Mouse (Mus musculus) heart, embryonic 16.5 days (tissue): ENCODE data around the gene Cfap73. TPM values are rescaled to one million over a fixed set of nuclear protein-coding genes. Genes with fewer than 3 reads are reported as not detected.
A peak's percentile ranks its signal among the peaks of the same experiment; 100 is the strongest.

ENCODE experiments used
- ATAC-seq: fragments of 200-750 bp; cut with Nextera tagmentation; replicated peaks from 2 replicates; pipeline ENCODE4 v1.8.0; 2017; ENCODE audit warnings: moderate number of reproducible peaks; ENCODE audit not compliant: insufficient read depth, low FRiP score; ENCODE audit errors: extremely low read depth
- H3K27ac ChIP-seq: fragments of 300-500 bp; sonication (generic); 2 replicates; pipeline ENCODE4 v1.5.1; 2014; ENCODE audit warnings: mild to moderate bottlenecking, low read length, control low read depth, moderate library complexity
- H3K27me3 ChIP-seq: fragments of 300-500 bp; sonication (generic); 2 replicates; pipeline ENCODE4 v1.6.1; 2014; ENCODE audit warnings: low read length, mixed read lengths; ENCODE audit not compliant: control insufficient read depth, insufficient read depth
- H3K36me3 ChIP-seq: fragments of 300-500 bp; sonication (generic); 2 replicates; pipeline ENCODE4 v1.6.1; 2014; ENCODE audit not compliant: control insufficient read depth, insufficient read depth
- H3K4me1 ChIP-seq: fragments of 300-500 bp; sonication (generic); 2 replicates; pipeline ENCODE4 v1.6.1; 2014; ENCODE audit warnings: low read length, mixed read lengths; ENCODE audit not compliant: control insufficient read depth, insufficient read depth
- H3K4me2 ChIP-seq: fragments of 300-500 bp; sonication (generic); 2 replicates; pipeline ENCODE4 v1.6.1; 2014; ENCODE audit warnings: low read depth, mild to moderate bottlenecking, control low read depth, low read length
- H3K4me3 ChIP-seq: fragments of 300-500 bp; sonication (generic); 2 replicates; pipeline ENCODE4 v1.5.1; 2014; ENCODE audit warnings: mild to moderate bottlenecking, control low read depth, low read length
- H3K9ac ChIP-seq: fragments of 300-500 bp; sonication (generic); 2 replicates; pipeline ENCODE4 v1.6.1; 2014; ENCODE audit warnings: low read length, control low read depth
- H3K9me3 ChIP-seq: fragments of 300-500 bp; sonication (generic); replicated peaks from 2 replicates; pipeline ENCODE4 v1.6.1; 2016; ENCODE audit warnings: low read length; ENCODE audit not compliant: control insufficient read depth
- WGBS: fragments of 180-500 bp; shearing (Covaris S2); extraction: QIAGEN DNeasy Blood & Tissue Kit; methylation state at CpG from one replicate; pipeline ENCODE4 v1.1.7; 2014; 5-methylcytosine and 5-hydroxymethylcytosine counted together
- polyA plus RNA-seq: library from polyadenylated mRNA; unstranded; fragments of >200 nt; fragmentation: Nextera tagmentation; extraction: Ambion mirVana; gene quantifications from 2 replicates; pipeline ENCODE4 v1.2.1, GENCODE M21; 2015

The Cfap73 gene
- polyA plus RNA-seq = 0.49 TPM in 1 of 2 replicates, not detected in the other

DNA sequence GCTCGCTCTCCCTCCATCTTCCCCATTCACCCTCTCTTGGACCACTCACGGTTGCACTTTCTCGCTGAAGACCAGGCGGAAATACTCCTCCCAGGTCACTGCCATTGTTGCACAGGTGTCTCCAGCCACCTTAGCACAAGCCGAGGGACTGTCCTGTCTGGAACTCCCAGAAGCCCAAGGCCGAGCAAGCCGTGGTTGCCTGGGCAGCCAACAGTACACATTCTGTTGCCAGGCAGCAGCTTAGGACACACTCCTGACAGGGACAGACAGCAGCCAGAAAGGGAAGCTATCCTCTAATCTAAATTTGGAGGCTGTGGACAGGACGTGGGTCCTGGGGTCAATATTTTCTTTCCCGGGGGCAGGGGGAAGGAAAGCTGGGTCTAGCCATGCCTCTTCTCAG, at the start of gene Cfap73:
Cfap73 (minus strand) TSS at position 105 of the 400 bp plus-strand sequence.
- Histone ChIP-seq H3K9me3 (peaks cover 8% of the 10 kb centered on the region), H3K9ac (no peak within 1 kb of the TSS), H3K4me1 (peaks cover 2% of the 10 kb centered on the region; the same call in 1 of the 2 replicates), H3K27ac (no peak within 1 kb of the TSS), H3K36me3 (no peaks in the 10 kb centered on the region), H3K4me2 (no peak within 1 kb of the TSS), H3K4me3 (no peak within 1 kb of the TSS), H3K27me3 (peaks cover 5% of the 10 kb centered on the region; the same call in 1 of the 2 replicates)
- no peak for ATAC-seq
- 36% methylated on average over 9 of the region's 9 CpGs for WGBS

DNA sequence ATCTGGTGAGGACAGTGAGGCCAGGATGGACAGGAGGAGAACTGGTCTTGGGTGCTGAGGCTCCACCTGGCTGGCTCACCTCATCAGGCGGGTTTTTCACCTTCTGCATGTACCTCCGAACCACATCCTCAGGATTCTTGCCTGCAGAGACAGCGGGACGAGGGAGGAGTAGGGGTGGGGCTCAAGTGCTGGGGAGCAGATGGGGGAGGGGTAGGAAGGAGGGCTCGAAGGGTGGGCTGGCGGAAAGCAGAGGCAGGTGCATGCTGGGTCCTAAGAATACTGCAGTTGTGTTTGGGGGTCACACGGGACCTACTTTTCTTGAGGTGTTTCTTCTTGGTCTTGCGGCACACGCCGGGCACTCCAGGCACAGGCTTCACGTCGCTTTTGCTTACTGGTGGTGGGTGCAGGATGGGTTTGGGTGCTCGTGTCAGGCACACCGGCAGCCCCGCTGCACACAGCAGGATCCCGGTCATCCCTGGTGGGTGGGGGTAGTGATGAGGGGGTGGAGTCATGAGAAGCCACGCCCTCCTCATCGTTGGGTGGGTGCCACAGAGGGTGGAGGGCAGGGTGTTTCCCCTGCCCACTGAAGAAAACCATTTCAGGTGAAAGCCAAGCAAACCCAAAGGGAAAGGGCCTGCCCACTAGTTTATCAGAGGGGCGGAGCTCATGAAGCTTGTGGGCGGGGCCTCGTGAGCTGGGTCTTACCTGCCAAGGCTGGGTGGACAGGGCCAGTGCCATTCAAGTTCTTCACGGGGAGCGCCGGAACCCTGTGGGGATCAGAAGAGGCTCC, 49.1 kb upstream of the Cfap73 start:
- peak overlapping the region; percentile 10; the same call in 1 of the 2 replicates for H3K4me2 ChIP-seq
- ATAC-seq = no peak
- no peak overlapping the region for H3K27ac ChIP-seq
- H3K9me3 ChIP-seq = no peaks in the 10 kb centered on the region
- H3K36me3 ChIP-seq = no peaks in the 10 kb centered on the region
- peak overlapping the region; percentile 25 for H3K4me3 ChIP-seq
- no peak overlapping the region for H3K9ac ChIP-seq
- H3K4me1 ChIP-seq = 0 out of 2 replicates have a peak, but pooled peaks cover 3% of the 10 kb centered on the region
- peaks cover 30% of the 10 kb centered on the region for H3K27me3 ChIP-seq
- WGBS = 10% methylated on average over 24 of the region's 24 CpGs

DNA sequence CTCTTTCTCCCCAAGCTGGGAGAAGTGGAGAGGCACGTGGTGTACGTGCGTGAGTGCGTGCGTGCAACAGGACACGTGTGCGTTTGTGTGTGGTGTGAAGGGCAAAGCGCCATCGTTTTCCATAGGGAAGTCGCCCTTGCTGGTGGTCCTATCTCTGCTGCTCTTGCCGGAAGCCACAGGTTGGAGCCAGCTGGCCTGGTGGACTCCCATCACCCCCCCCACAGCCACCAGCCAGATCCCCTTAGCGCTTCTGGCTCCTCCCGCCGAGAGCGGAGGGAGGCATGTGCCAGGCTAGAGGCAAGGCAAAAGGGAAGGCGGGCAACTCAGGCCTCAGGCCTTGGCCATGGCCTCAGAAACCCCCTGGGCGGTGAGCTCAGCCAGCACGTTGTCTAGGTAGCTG, 46.9 kb upstream of the Cfap73 start:
- H3K27ac ChIP-seq = no peak overlapping the region
- 81% methylated on average over 18 of the region's 18 CpGs for WGBS
- H3K4me1 ChIP-seq = 0 out of 2 replicates have a peak, but pooled peaks cover 3% of the 10 kb centered on the region
- no peaks in the 10 kb centered on the region for H3K36me3 ChIP-seq
- no peaks in the 10 kb centered on the region for H3K9me3 ChIP-seq
- H3K4me3 ChIP-seq = no peak overlapping the region
- peaks cover 30% of the 10 kb centered on the region for H3K27me3 ChIP-seq
- H3K4me2 ChIP-seq = no peak overlapping the region
- no peak overlapping the region for H3K9ac ChIP-seq
- ATAC-seq = no peak

GRCm38 (mm10) chr5:120679676-120680555, 45.9 kb upstream of the Cfap73 start:
- ATAC-seq = peak; percentile 77

GRCm38 (mm10) chr5:120677516-120677915, 43.5 kb upstream of the Cfap73 start:
- H3K4me1 ChIP-seq = 0 out of 2 replicates have a peak, but pooled peaks cover 3% of the 10 kb centered on the region
- H3K27me3 ChIP-seq = peaks cover 17% of the 10 kb centered on the region
- no peak overlapping the region for H3K9ac ChIP-seq
- no peak for ATAC-seq
- H3K36me3 ChIP-seq = no peaks in the 10 kb centered on the region
- 16% methylated on average over 2 of the region's 2 CpGs for WGBS
- no peak overlapping the region for H3K27ac ChIP-seq
- H3K9me3 ChIP-seq = no peaks in the 10 kb centered on the region
- no peak overlapping the region for H3K4me2 ChIP-seq
- no peak overlapping the region for H3K4me3 ChIP-seq

More at GRCm38 (mm10) chr5:120679676-120680555, 45.9 kb upstream of the Cfap73 start:
- H3K4me3 ChIP-seq = peak overlapping the region; percentile 43
- H3K9me3 ChIP-seq = no peaks in the 10 kb centered on the region
- 0 out of 2 replicates have a peak, but pooled peaks cover 3% of the 10 kb centered on the region for H3K4me1 ChIP-seq
- H3K36me3 ChIP-seq = no peaks in the 10 kb centered on the region
- peak overlapping the region; percentile 70 for H3K4me2 ChIP-seq
- H3K9ac ChIP-seq = peak overlapping the region; percentile 40; the same call in 1 of the 2 replicates
- H3K27me3 ChIP-seq = peaks cover 35% of the 10 kb centered on the region
- WGBS = 4% methylated on average over 24 of the region's 24 CpGs
- H3K27ac ChIP-seq = no peak overlapping the region

DNA sequence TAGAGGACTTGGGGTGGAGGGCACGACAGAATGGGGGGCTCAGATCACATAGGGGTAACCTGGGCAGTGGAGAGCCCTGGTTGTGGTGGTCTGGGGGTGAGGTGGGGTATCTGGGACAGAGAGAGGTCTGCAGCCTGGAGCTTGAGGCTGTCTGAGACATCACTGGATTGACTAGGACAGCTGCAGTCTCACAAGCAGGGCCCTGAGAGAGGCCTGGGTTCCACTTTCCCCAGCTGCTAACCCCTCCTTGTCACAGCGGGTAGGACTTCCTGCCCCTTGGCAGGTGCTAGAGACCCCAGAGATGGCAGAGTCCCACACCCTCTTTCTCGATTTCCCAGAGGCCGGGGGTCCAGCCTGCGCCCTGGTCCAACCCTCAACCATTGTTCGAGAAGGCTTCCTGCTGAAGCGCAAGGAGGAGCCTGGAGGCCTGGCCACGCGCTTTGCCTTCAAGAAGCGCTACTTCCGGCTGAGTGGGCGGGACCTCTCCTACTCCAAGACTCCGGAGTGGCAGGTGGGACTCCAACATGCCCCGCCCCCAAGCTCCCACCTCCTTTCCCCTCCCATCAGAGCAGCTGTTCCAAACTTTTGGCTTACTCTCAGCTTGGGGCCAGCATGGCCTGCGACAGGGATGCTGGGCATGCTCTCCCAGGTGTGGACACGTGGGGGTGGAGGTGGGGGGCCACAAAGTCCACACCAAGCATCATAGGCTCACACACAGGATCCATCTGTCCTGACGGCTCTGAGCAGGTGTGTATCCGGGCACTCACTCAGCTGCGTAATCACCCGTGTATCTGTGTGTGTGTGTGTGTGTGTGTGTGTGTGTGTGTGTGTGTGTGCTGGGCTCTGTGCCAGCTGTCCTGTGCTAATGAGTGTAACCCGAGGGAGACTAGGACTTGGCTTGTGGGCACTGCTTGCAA, 40.5 kb upstream of the Cfap73 start:
- H3K9me3 ChIP-seq = no peaks in the 10 kb centered on the region
- no peak overlapping the region for H3K27ac ChIP-seq
- peak; percentile 20; the same call in 1 of the 2 replicates for ATAC-seq
- H3K4me1 ChIP-seq = 0 out of 2 replicates have a peak, but pooled peaks cover 1% of the 10 kb centered on the region
- 27% methylated on average over 21 of the region's 21 CpGs for WGBS
- H3K27me3 ChIP-seq = peaks cover 4% of the 10 kb centered on the region; the same call in 1 of the 2 replicates
- no peak overlapping the region for H3K4me3 ChIP-seq
- H3K36me3 ChIP-seq = no peaks in the 10 kb centered on the region
- no peak overlapping the region for H3K9ac ChIP-seq
- H3K4me2 ChIP-seq = no peak overlapping the region

GRCm38 (mm10) chr5:120673626-120674025, 39.6 kb upstream of the Cfap73 start:
- H3K27me3 ChIP-seq = peaks cover 4% of the 10 kb centered on the region; the same call in 1 of the 2 replicates
- no peaks in the 10 kb centered on the region for H3K9me3 ChIP-seq
- WGBS = 4% methylated on average over 12 of the region's 12 CpGs
- no peak; the same call in 1 of the 2 replicates for ATAC-seq
- no peak overlapping the region for H3K27ac ChIP-seq
- H3K36me3 ChIP-seq = no peaks in the 10 kb centered on the region
- no peak overlapping the region for H3K9ac ChIP-seq
- no peaks in the 10 kb centered on the region for H3K4me1 ChIP-seq
- no peak overlapping the region for H3K4me3 ChIP-seq
- no peak overlapping the region for H3K4me2 ChIP-seq

GRCm38 (mm10) chr5:120671865-120672264, 37.8 kb upstream of the Cfap73 start:
- H3K4me1 ChIP-seq = no peaks in the 10 kb centered on the region
- H3K36me3 ChIP-seq = no peaks in the 10 kb centered on the region
- no peak overlapping the region for H3K9ac ChIP-seq
- 60% methylated on average over 3 of the region's 3 CpGs for WGBS
- H3K4me2 ChIP-seq = no peak overlapping the region
- no peaks in the 10 kb centered on the region for H3K9me3 ChIP-seq
- no peak overlapping the region for H3K4me3 ChIP-seq
- peaks cover 4% of the 10 kb centered on the region for H3K27me3 ChIP-seq
- H3K27ac ChIP-seq = no peak overlapping the region
- ATAC-seq = no peak
